Mouse (Mus musculus): Measurements from ENCODE around the gene Inhba. TPM values are rescaled to one million over a fixed set of nuclear protein-coding genes. Genes with fewer than 3 reads are reported as not detected.
A peak's percentile ranks its signal among the peaks of the same experiment; 100 is the strongest.

The Inhba gene
- not detected for polyA plus RNA-seq (2017; shearing (Covaris generic))

GRCm38 (mm10) chr13:16011372-16012242, at the start of gene Inhba:
Inhba (plus strand) TSS chr13:16011851.
- peak; percentile 22 for ATAC-seq

DNA sequence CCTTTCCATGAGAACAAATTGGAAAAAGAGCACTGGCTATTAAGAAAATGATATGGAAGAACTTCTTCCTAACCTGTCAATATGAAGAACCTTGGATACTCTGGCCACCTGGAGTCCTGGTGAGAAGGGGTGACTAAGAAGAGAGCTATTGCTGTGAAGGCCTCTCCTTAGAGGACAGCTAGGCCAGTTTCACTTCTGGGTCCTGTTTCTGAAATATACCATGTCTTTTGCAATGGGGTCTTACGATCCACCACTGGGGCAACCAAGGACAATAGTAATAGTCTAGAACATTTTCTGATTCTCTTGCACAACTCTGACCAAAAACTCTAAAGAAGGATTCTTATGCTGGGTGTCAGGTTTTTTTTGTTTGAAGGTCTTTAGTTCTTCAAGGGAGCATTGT, 35.1 kb upstream of the Inhba start:
- no peak for ATAC-seq

- no peak for ATAC-seq
These were observed 32.1 kb upstream of the Inhba start for GRCm38 (mm10) chr13:15979551-15979950.

GRCm38 (mm10) chr13:15982041-15982440, 29.6 kb upstream of the Inhba start:
- ATAC-seq: no peak

DNA sequence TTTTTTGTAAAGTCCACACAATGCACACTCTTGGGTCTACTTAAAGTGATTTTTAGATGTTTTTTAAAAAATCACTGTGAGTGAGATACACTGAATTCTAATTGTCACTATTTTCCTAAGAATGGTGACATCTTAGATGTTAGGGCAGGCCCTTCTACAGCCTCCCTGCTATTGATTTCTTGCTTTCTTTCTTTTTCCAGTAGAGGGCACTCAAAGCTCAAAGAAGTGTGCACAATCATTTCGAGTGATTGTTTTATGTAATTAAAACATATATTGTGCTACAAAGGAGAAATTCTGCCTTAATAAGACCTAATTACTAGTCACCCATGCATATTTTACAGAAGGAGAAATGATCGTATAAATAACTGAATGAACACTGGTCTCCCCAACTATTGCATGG, 25.9 kb upstream of the Inhba start:
- no peak for ATAC-seq

DNA sequence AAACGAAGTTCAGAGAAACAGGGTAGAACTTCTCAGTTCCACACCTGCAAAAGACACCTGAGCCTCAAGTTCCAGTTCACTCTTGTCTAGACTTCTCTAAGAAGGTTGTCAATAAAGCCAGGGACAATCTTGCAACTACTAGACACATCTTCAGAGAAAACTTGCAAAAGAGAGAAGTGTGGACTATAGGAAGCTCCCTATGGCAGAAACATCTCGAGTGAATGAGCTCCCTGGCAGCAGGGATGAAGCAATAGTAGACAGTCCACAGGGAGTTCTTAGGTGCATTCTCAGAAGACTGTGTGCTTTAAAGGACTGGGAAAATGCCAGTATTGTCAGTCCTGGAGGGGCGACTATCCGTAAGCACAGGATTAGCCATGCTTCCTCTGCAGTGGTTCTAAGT, 25.5 kb upstream of the Inhba start:
- ATAC-seq: no peak

GRCm38 (mm10) chr13:15995314-15995713, 16.3 kb upstream of the Inhba start:
- no peak for ATAC-seq

GRCm38 (mm10) chr13:16005517-16005916, 6.1 kb upstream of the Inhba start:
- ATAC-seq: no peak

DNA sequence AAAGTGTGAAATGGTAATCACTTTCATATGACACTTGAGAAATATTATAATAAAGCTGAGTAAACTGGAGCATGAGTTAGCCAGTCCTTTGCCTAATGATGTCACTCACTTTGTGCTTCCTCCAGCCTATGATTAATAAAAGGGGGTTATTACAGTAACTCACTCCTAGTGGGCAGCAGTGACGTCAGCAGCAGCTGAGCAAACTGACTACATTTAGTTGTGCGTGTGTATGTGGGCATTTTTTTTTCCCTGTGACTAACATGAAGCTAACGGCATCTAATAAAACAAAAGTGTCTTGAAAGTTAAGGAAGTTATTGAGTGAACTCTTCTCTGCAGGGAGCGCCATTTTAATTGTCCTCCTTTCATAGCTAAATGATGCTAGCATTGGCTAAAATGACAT, 3.9 kb upstream of the Inhba start:
- ATAC-seq: no peak

GRCm38 (mm10) chr13:16008348-16008747, 3.3 kb upstream of the Inhba start:
- ATAC-seq: no peak

DNA sequence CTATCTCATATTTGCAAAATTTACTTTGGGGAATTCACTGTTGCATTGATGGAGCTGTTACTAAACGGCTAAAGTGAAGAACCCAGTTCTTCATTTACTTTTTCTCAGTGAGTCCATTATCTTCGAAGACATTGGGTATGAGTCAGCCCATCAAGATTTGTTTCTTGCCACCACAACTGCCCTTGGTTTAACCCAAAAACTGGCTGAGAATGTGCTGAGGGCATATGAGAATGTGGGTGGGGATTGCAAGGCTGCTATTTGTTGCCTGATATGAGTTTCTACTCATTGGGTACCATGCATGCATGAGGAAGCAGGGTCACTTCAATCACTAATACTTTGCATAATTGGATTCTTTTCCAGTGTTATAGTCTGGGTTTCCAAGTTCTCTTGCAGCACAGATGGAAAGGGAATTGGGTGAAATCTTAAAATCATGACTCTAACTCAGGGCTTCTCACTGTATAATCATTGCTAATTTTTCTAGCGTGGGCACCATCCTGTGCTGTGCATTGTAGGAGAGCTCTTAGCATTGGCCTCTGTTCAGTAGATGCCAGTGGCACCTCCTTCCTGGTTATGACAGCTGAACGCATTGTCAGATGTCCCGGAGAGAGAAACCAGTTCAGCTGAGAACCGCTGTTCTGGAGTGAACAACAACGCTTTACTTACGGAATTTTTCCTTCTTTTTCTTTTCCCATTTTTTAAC, 1.7 kb upstream of the Inhba start:
- ATAC-seq: no peak

- no peak for ATAC-seq
These were observed 1.1 kb upstream of the Inhba start for GRCm38 (mm10) chr13:16010586-16010985.

- ATAC-seq: peak; percentile 86
These were observed 714 bp downstream of the Inhba start for GRCm38 (mm10) chr13:16012243-16012887.

GRCm38 (mm10) chr13:16014166-16014565, 2.5 kb downstream of the Inhba start:
- no peak for ATAC-seq

DNA sequence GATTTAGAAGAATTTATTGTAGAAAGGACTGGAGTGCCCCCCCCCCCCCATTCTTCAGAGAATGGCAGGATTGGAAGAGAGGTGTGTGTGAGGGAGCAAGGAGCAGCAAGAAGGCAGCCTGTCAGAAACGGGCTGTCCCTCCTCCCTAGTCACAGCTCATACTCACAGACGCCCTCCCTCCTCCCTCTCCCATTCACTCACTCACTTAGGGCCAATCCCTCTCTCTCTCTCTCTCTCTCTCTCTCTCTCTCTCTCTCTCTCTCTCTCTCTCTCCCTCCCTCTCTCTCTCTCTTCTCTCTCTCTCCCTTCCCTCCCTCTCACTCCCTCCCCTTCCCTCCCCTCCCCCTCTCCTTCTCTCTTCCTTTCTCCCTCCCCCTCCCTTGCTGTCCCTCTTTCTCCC, 4.9 kb downstream of the Inhba start:
- ATAC-seq: no peak

GRCm38 (mm10) chr13:16017338-16017737, 5.7 kb downstream of the Inhba start:
- ATAC-seq: no peak

DNA sequence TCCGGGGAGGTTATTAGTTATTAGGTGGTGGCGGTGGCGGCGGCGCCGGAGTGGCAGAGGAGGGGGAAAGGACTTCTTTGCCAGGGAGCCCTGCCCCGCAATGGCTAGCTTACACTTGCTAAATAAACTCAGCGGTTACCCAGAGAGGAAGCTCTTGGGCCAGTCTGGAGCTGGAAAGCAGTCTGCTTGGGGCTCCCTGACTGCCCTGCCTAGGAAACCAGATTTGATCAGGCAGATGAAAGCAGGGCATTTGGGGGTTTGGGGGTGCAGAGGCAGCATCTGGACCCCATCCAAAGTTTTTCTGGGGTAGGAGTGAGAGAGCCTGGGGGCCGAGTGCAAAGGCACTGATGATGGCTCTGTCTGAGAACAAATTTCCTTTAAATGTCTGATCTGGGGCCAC, 6.1 kb downstream of the Inhba start:
- no peak for ATAC-seq

GRCm38 (mm10) chr13:16018807-16019510, 7.3 kb downstream of the Inhba start:
- ATAC-seq: no peak

DNA sequence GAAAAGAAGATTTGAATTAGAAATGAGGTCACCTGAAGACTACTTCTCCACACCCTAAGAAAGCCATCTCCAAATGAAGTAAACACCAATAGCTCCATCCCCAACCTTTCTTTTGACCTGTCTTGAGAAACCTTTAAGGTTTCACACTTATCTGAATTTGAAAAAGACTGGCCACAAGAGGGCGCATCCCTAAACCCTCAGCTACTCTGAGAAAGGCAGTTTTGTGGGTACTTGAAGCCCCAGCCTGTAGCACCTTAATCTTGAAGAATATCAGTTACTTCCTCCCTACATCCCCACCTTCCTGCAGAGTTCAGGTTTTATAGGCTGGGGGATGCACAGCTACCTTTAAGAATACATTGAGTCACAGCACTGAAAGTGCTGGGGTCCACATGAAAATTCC, 9.0 kb downstream of the Inhba start:
- ATAC-seq: peak; percentile 49

GRCm38 (mm10) chr13:16021181-16021580, 9.5 kb downstream of the Inhba start:
- ATAC-seq: no peak

- ATAC-seq: no peak
These were observed 10.2 kb downstream of the Inhba start for GRCm38 (mm10) chr13:16021849-16022248.

DNA sequence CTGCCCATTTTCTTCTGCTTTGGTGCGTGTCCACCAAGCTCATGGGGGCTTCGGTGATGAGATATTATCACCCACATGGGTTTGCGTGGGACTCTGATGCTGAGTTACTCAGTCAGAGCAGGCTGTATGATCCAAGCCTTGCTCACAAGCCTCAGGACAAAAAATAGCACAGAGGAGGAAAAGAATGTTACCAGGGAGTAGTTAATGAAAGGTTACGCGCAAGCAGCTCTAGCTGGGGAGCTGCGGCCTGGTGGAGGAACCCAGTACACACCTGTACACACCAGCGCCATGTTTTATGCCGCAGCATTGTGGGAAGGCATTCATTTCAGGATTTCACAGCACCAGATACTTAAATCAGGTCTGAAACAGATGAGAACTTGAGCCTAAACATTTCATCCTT, 10.9 kb downstream of the Inhba start:
- ATAC-seq: no peak
